Mouse (Mus musculus): ENCODE data around the gene Cchcr1. TPM values are rescaled to one million over a fixed set of nuclear protein-coding genes. Genes with fewer than 3 reads are reported as not detected.
A peak's percentile ranks its signal among the peaks of the same experiment; 100 is the strongest.
"Not testable (repeated sequence)": the region's sequence is repeated elsewhere in the genome, so short reads cannot be mapped to it uniquely, and the experiment has no call there.

Cchcr1 gene
- 24.2 and 25.0 TPM in 2 replicates for polyA plus RNA-seq (2016; fragmentation: Nextera tagmentation; extraction: Ambion mirVana)

DNA sequence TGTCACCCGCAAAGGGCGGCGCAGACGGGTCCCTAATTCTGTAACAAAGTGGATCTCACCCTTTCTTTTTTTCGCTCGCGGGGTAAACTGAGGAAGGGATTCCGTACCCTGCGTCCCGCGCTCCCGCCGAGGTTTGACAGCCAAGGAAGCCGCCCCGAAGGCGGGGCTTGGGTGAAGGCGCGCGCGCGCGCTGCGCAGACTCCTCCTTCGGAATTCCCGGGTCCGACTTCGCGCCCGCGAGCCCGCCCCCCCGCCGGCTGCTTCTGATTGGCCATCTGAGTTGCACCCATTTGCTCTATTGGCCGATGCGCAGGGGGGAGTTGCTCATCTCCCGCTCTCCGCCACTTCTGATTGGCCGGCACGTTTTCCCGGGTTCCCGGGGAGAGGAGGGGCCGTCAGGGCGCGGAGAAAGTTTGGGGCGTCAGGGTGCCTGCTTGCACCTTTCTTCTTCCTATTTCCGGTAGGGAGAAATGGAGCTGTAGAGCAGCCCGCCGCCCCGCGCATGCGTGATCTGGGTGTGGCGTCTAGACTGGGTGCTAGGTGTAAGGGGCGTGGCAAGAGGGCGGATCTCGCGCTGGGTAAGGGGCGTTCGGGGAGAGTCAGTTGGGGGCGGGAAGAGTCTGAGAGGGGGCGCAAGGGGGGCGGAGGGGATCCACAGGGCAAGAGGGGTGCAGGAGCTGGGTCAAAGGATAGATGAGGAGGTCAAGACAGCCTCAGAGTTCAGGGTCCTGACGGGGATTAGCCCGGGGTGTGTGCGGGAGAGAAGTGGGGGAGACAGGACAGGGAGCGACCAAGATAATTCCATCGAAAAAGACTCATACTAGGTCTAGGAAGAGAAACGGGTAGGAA lies at the start of gene Cchcr1, which contains the start of gene Tcf19:
Cchcr1 (plus strand) TSS at position 449 of the 849 bp plus-strand sequence.
Tcf19 (minus strand) TSS at position 173 of the 849 bp plus-strand sequence.
- no peaks in the 10 kb centered on the region for H3K9me3 ChIP-seq
- peak within 1 kb of the TSS; percentile 87 for H3K27ac ChIP-seq (replicated peaks)
- H3K27me3 ChIP-seq (replicated peaks; ENCODE audit: low read depth, poor library complexity, severe bottlenecking), result no peaks in the 10 kb centered on the region
- peaks cover 36% of the 10 kb centered on the region for H3K4me1 ChIP-seq
- peak within 1 kb of the TSS; percentile 66 for H3K4me3 ChIP-seq
- peak; percentile 99 for DNase-seq (ENCODE audit: low spot score)
- under 1% methylated on average over 67 of the region's 67 CpGs for whole genome bisulfite sequencing
- peaks cover 33% of the 10 kb centered on the region for H3K36me3 ChIP-seq (replicated peaks)

DNA sequence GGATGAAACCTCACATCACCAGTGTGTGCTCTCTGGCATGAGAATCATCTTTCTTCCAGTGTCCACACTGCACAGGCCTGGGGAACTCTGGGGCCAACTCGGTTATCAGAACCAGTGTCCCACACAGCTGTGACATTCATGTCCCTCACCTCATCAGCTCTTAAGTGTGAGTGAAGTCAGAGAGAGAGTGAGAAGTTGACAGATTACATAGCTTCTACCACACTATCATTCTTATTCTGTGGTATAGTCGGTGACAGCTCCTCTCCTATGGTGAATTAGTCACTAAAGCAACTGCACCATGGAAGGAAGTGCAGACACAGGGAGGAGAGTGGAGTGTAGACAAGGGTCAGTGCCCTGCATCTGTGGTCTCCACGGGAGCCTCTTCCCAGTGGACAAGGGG lies 48.0 kb upstream of the Cchcr1 start:
- not testable (repeated sequence) for DNase-seq (ENCODE audit: low spot score); H3K36me3 ChIP-seq (replicated peaks); H3K9me3 ChIP-seq; H3K4me3 ChIP-seq; H3K27ac ChIP-seq (replicated peaks)
- Histone ChIP-seq H3K4me1 (peaks cover 15% of the 10 kb centered on the region), H3K27me3 (replicated peaks; ENCODE audit: low read depth, poor library complexity, severe bottlenecking) (peaks cover 52% of the 10 kb centered on the region)
- WGBS, result 68% methylated on average over 3 of the region's 3 CpGs

DNA sequence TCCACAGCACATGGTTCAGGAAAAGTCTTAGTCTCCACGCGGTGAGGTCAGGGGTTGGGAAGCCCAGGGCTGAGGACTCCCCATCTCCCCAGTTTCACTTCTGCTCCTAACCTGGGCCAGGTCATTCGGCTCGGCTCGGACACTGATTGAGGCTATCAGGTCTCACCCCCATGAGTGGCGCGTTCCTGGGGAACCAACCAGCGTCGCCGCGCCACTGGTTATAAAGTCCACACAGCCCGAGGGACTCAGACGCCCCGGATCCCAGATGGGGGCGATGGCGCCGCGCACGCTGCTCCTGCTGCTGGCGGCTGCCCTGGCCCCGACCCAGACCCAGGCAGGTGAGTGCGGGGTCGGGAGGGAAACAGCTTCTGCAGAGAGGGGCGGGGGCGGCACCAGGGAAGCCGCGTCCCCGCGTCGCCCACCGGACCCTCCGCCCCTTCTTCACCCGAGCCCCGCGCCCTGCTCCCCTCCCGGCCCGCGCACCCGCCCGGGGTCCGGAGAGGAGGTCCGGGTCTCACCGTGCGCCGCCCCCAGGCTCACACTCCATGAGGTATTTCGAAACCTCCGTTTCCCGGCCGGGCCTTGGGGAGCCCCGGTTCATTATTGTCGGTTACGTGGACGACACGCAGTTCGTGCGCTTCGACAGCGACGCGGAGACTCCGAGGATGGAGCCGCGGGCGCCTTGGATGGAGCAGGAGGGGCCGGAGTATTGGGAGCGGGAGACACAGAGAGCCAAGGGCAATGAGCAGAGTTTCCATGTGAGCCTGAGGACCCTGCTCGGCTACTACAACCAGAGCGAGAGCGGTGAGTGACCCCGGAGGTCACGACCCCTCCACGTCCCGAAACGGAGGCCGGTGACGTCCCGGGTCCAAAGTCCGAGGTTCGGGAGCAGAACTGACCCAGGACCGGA lies 46.8 kb upstream of the Cchcr1 start, which contains the start of gene H2-Q10:
H2-Q10 (plus strand) TSS at position 248 of the 910 bp plus-strand sequence.
- H3K4me1 ChIP-seq, result peaks cover 15% of the 10 kb centered on the region
- H3K9me3 ChIP-seq, result no peaks in the 10 kb centered on the region
- 2% methylated on average over 80 of the region's 80 CpGs for WGBS
- peak; percentile 42 for DNase-seq (ENCODE audit: low spot score)
- H3K36me3 ChIP-seq (replicated peaks), result no peaks in the 10 kb centered on the region
- peak within 1 kb of the TSS; percentile 60 for H3K4me3 ChIP-seq
- peaks cover 55% of the 10 kb centered on the region for H3K27me3 ChIP-seq (replicated peaks; ENCODE audit: low read depth, poor library complexity, severe bottlenecking)
- no peak within 1 kb of the TSS for H3K27ac ChIP-seq (replicated peaks)

DNA sequence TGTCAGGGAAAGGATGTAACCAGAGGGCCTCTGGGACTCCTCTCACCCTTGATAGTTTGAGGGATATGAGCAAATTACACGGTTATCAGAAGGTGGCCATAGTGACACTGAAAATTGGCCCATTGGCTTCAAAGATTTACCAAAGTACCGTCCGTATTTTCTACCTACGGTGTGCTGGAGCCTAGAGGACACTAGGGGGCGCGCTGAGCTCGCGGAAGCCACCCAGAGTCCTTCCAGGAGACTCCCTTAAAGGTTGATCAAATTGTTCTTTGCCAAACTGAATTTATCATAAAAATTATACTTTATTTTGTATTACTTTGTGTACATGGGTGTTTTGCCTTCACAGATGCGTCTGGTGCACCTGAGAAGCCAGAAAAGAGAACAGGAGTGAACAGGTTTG lies 32.8 kb upstream of the Cchcr1 start:
- peak; percentile 70 for DNase-seq (ENCODE audit: low spot score)
- no peak overlapping the region for H3K4me3 ChIP-seq
- H3K36me3 ChIP-seq (replicated peaks), result no peaks in the 10 kb centered on the region
- WGBS, result 1% methylated on average over 9 of the region's 9 CpGs
- H3K27me3 ChIP-seq (replicated peaks; ENCODE audit: low read depth, poor library complexity, severe bottlenecking), result 0 out of 2 replicates have a peak, but pooled peaks cover 4% of the 10 kb centered on the region
- H3K27ac ChIP-seq (replicated peaks), result no peak overlapping the region
- H3K9me3 ChIP-seq, result no peaks in the 10 kb centered on the region
- H3K4me1 ChIP-seq, result peaks cover 6% of the 10 kb centered on the region; the same call in 1 of the 2 replicates

DNA sequence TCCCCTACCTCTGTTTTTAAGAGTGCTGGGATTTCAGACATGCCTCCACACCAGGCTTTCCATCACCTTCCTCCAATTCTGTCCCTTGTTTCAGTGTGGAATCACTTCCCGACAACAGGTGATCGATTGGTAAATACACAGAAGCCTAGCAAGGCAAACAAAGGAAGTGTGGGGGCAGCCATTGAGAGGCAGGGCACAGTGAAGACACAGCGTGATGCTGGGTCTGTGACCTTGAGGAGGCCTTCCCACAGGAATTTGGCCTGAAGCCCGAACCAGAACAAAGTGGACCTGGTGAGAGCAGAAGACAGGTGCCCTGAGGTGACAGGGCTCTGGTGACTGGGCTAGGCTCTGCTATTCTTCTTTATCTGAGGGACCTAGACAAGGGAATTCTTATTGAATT lies 31.2 kb upstream of the Cchcr1 start:
- H3K27me3 ChIP-seq (replicated peaks; ENCODE audit: low read depth, poor library complexity, severe bottlenecking), result 0 out of 2 replicates have a peak, but pooled peaks cover 10% of the 10 kb centered on the region
- 0 out of 2 replicates have a peak overlapping the region, but pooled peaks have one; percentile 40 for H3K27ac ChIP-seq (replicated peaks)
- no peaks in the 10 kb centered on the region for H3K9me3 ChIP-seq
- 32% methylated on average over 4 of the region's 4 CpGs for WGBS
- no peak for DNase-seq (ENCODE audit: low spot score)
- peaks cover 10% of the 10 kb centered on the region for H3K4me1 ChIP-seq
- no peak overlapping the region for H3K4me3 ChIP-seq
- no peaks in the 10 kb centered on the region for H3K36me3 ChIP-seq (replicated peaks)

DNA sequence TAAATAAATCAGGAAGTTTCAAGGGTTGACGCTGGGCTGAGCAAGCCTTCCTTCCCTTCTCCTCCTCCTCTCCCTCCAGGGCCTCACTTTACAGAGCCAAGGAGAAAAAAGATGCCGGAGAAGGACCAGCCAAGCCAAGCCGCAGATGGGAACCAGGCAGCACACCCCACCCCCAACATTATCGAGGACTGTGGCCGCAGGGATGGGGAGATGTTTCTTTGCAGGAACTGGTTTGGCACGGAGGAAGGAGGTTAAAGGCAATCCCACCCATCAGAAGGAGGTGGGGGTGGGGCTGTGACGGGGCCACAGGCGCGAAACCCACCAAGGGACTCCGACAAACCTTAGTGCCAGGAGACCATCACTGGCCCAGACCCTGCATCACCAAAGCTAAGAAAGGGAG lies 30.2 kb upstream of the Cchcr1 start:
- 0 out of 2 replicates have a peak, but pooled peaks cover 10% of the 10 kb centered on the region for H3K27me3 ChIP-seq (replicated peaks; ENCODE audit: low read depth, poor library complexity, severe bottlenecking)
- H3K9me3 ChIP-seq, result no peaks in the 10 kb centered on the region
- no peak for DNase-seq (ENCODE audit: low spot score)
- H3K4me3 ChIP-seq, result no peak overlapping the region
- WGBS, result 59% methylated on average over 10 of the region's 10 CpGs
- H3K4me1 ChIP-seq, result peaks cover 10% of the 10 kb centered on the region
- no peak overlapping the region for H3K27ac ChIP-seq (replicated peaks)
- no peaks in the 10 kb centered on the region for H3K36me3 ChIP-seq (replicated peaks)

DNA sequence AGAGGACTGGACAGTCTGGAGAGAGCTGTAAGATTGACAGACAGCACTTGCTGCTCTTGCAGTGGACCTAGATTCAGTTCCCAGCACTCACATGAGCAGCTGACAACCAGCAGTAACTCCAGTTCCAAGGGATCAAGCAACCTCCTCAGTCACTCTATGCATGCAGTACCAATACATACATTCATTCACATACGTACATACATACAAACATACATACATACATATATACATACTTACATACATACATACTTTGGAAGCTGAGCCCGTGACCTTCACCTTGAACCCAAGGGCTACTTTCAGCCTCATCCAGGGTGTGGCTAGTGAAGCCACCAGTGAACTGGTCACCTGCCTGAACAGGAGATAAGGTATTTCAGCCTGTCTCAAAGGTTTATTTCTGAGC lies 28.9 kb upstream of the Cchcr1 start:
- H3K4me3 ChIP-seq, result no peak overlapping the region

DNA sequence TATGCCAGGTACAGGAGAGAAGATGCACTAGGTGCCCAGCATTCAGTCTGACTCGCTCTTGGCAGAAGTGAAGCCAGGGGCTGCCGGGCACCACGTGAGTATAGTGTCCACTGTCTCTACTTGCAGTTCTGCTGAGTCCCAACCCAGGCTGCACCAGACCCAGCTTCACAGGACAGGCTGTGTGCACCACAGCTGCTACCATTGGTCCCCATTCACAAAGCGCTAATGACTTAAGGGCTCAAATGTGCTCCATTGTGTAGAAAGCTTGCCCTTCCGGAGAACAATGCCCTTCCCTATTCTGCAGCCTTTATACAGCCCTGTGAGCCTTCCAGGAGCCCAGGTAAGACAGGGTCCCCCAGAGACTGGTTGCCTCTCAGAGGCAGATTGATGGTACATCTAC lies 26.6 kb upstream of the Cchcr1 start:
- Histone ChIP-seq H3K4me3 (no peak overlapping the region), H3K36me3 (replicated peaks) (no peaks in the 10 kb centered on the region), H3K9me3 (no peaks in the 10 kb centered on the region), H3K27me3 (replicated peaks; ENCODE audit: low read depth, poor library complexity, severe bottlenecking) (0 out of 2 replicates have a peak, but pooled peaks cover 10% of the 10 kb centered on the region), H3K4me1 (peaks cover 10% of the 10 kb centered on the region), H3K27ac (replicated peaks) (no peak overlapping the region)
- no peak for DNase-seq (ENCODE audit: low spot score)
- WGBS, result 55% methylated on average over 5 of the region's 5 CpGs

More for the DNA sequence above, 28.9 kb upstream of the Cchcr1 start:
- Histone ChIP-seq H3K9me3 (no peaks in the 10 kb centered on the region), H3K36me3 (replicated peaks) (no peaks in the 10 kb centered on the region), H3K27ac (replicated peaks) (no peak overlapping the region), H3K4me1 (peaks cover 10% of the 10 kb centered on the region), H3K27me3 (replicated peaks; ENCODE audit: low read depth, poor library complexity, severe bottlenecking) (0 out of 2 replicates have a peak, but pooled peaks cover 10% of the 10 kb centered on the region)
- DNase-seq (ENCODE audit: low spot score), result no peak
- WGBS, result 91% methylated on average over 2 of the region's 2 CpGs

DNA sequence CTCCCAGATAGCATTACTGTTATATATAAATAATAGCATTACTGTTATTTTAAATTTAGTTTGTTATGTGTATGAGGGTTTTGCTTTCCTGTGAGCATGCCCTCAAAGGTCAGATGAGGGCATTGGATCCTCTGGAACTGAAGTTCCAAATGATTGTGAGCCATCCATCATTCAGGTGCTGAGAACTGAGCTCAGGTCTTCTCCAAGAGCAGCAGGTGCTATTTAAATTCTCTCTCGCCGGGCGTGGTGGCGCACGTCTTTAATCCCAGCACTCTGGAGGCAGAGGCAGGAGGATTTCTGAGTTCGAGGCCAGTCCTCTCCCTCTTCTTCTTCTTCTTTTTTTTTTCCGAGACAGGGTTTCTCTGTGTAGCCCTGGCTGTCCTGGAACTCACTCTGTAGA lies 19.8 kb upstream of the Cchcr1 start:
- H3K27ac ChIP-seq (replicated peaks), result no peak overlapping the region
- 0 out of 2 replicates have a peak, but pooled peaks cover 10% of the 10 kb centered on the region for H3K27me3 ChIP-seq (replicated peaks; ENCODE audit: low read depth, poor library complexity, severe bottlenecking)
- DNase-seq (ENCODE audit: low spot score), result no peak
- H3K4me3 ChIP-seq, result no peak overlapping the region
- WGBS, result 91% methylated on average over 7 of the region's 7 CpGs
- peaks cover 3% of the 10 kb centered on the region for H3K4me1 ChIP-seq
- H3K9me3 ChIP-seq, result no peaks in the 10 kb centered on the region
- H3K36me3 ChIP-seq (replicated peaks), result no peaks in the 10 kb centered on the region

DNA sequence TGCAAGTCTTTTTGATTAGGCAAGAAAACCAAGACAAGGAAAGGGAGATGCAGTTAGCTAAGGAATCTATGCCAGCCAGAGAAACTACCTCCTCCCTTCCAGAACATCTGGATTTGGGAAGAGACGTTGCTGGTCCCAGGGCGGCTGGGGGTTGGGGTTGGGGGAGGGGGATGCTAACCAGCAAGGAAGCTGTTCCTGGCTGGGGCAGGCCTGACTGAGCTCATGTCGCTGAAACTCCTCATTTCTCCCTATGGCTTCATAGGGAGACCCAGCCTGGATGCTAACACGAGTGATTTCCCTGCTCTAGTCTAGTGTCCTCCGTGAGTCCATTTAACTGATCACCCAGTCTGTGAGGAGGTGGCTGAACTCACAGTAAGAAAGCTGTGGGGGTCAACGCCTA lies 14.7 kb upstream of the Cchcr1 start:
- H3K27ac ChIP-seq (replicated peaks), result peak overlapping the region; percentile 79
- 3% methylated on average over 6 of the region's 6 CpGs for WGBS
- DNase-seq (ENCODE audit: low spot score), result peak; percentile 75
- peaks cover 25% of the 10 kb centered on the region for H3K4me1 ChIP-seq
- H3K27me3 ChIP-seq (replicated peaks; ENCODE audit: low read depth, poor library complexity, severe bottlenecking), result peaks cover 52% of the 10 kb centered on the region
- H3K9me3 ChIP-seq, result no peaks in the 10 kb centered on the region
- H3K36me3 ChIP-seq (replicated peaks), result no peaks in the 10 kb centered on the region
- H3K4me3 ChIP-seq, result no peak overlapping the region

DNA sequence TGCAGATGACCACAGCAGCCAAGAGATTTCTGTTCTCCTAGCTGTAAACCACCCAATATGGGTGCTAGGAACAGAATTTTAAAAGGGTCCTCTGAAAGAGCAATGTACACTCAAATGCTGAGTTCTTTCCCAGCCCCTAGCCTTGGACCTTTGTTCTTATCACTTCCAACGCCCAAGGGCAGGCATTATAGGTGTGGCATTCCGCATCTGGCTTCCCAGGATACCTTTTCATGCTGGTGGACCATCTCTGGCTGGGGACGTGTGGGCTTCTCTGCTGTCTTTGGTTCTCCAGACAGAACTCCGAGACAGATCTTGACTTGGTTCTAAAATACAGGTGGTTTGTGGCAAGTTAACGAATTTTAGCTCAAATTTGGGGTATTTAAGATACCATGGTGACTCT lies 14.1 kb upstream of the Cchcr1 start:
- Histone ChIP-seq H3K27ac (replicated peaks) (peak overlapping the region; percentile 79), H3K27me3 (replicated peaks; ENCODE audit: low read depth, poor library complexity, severe bottlenecking) (peaks cover 57% of the 10 kb centered on the region), H3K9me3 (no peaks in the 10 kb centered on the region), H3K4me1 (peaks cover 25% of the 10 kb centered on the region), H3K36me3 (replicated peaks) (no peaks in the 10 kb centered on the region), H3K4me3 (no peak overlapping the region)
- WGBS, result 42% methylated on average over 5 of the region's 5 CpGs
- DNase-seq (ENCODE audit: low spot score), result no peak

DNA sequence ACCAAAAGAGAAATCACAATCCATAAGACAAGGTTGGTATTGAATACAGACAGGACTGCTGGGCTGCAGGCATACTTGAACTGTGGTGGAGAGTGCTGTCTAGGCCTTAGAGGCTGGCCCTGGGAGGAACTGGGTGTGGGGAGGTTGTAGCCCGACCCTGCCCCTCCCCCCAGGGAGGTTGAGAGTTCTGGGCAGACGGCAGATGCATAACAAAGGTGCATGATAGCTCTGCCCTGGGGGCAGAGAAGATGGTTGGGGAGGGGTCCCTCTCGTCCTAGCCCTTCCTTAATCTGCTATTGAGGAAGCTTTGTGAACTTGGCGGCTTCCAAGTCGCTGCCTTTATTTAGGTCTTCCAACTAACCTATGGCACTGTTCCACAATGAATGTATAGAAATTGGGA lies 13.1 kb upstream of the Cchcr1 start:
- Histone ChIP-seq H3K36me3 (replicated peaks) (no peaks in the 10 kb centered on the region), H3K27ac (replicated peaks) (0 out of 2 replicates have a peak overlapping the region, but pooled peaks have one; percentile 19), H3K27me3 (replicated peaks; ENCODE audit: low read depth, poor library complexity, severe bottlenecking) (peaks cover 68% of the 10 kb centered on the region), H3K4me1 (peaks cover 25% of the 10 kb centered on the region), H3K9me3 (no peaks in the 10 kb centered on the region), H3K4me3 (no peak overlapping the region)
- no peak for DNase-seq (ENCODE audit: low spot score)
- 17% methylated on average over 5 of the region's 5 CpGs for WGBS
